Mouse (Mus musculus): ENCODE measurements around the gene Arhgap1. TPM values are rescaled to one million over a fixed set of nuclear protein-coding genes. Genes with fewer than 3 reads are reported as not detected.
"Not testable (repeated sequence)": the region's sequence is repeated elsewhere in the genome, so short reads cannot be mapped to it uniquely, and the experiment has no call there.

Arhgap1 gene
- polyA plus RNA-seq (2015; fragmentation: Nextera tagmentation; extraction: Ambion mirVana), result 137 and 142 TPM in 2 replicates

GRCm38 (mm10) chr2:91649553-91650359 is at the start of gene Arhgap1, which contains the start of gene Zfp408:
Arhgap1 (plus strand) TSS chr2:91649860.
Zfp408 (minus strand) TSS chr2:91649791.
- Histone ChIP-seq H3K9me3 (ENCODE audit: low read length) (no peaks in the 10 kb centered on the region), H3K4me1 (ENCODE audit: insufficient read depth, low read length) (peaks cover 35% of the 10 kb centered on the region), H3K4me2 (replicated peaks; ENCODE audit: low read depth, low read length) (peak within 1 kb of the TSS; percentile 95), H3K9ac (replicated peaks; ENCODE audit: low read length) (peak within 1 kb of the TSS; percentile 88), H3K4me3 (ENCODE audit: low read length) (peak within 1 kb of the TSS; percentile 85), H3K36me3 (ENCODE audit: insufficient read depth, low read length) (peaks cover 41% of the 10 kb centered on the region), H3K27me3 (ENCODE audit: insufficient read depth, low read length) (no peaks in the 10 kb centered on the region), H3K27ac (ENCODE audit: low read length) (peak within 1 kb of the TSS; percentile 95)
- WGBS, result under 1% methylated on average over 44 of the region's 44 CpGs
- peak; percentile 89 for ATAC-seq (ENCODE audit: low FRiP score, low TSS enrichment)

DNA sequence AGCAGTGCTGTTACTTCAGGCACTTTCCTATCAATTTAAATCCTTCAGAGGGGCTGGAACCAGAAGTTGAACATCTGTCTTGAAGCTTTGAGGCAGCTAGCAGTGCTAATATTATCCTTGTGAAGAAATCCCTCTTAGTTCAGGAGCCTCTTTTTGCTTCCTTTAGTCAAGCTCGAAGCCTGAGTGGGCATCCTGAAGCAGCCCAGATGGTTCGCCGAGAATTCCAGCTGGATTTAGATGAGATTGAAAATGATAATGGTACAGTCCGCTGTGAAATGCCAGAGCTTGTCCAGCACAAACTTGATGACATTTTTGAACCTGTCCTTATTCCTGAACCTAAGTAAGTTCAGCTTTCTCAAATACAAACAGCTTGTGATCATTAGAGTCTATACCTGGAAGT is 49.2 kb upstream of the Arhgap1 start:
- Histone ChIP-seq H3K27ac (ENCODE audit: low read length) (no peak overlapping the region), H3K36me3 (ENCODE audit: insufficient read depth, low read length) (peaks cover 64% of the 10 kb centered on the region), H3K4me3 (ENCODE audit: low read length) (no peak overlapping the region), H3K9ac (replicated peaks; ENCODE audit: low read length) (no peak overlapping the region), H3K4me1 (ENCODE audit: insufficient read depth, low read length) (no peaks in the 10 kb centered on the region), H3K27me3 (ENCODE audit: insufficient read depth, low read length) (no peaks in the 10 kb centered on the region), H3K4me2 (replicated peaks; ENCODE audit: low read depth, low read length) (no peak overlapping the region), H3K9me3 (ENCODE audit: low read length) (no peaks in the 10 kb centered on the region)
- 96% methylated on average over 4 of the region's 4 CpGs for WGBS
- no peak for ATAC-seq (ENCODE audit: low FRiP score, low TSS enrichment)

- no peak overlapping the region for H3K9ac ChIP-seq (replicated peaks; ENCODE audit: low read length)
- no peak overlapping the region for H3K4me2 ChIP-seq (replicated peaks; ENCODE audit: low read depth, low read length)
- no peaks in the 10 kb centered on the region for H3K9me3 ChIP-seq (ENCODE audit: low read length)
- no peak for ATAC-seq (ENCODE audit: low FRiP score, low TSS enrichment)
- H3K4me3 ChIP-seq (ENCODE audit: low read length), result no peak overlapping the region
- H3K27ac ChIP-seq (ENCODE audit: low read length), result no peak overlapping the region
- H3K27me3 ChIP-seq (ENCODE audit: insufficient read depth, low read length), result no peaks in the 10 kb centered on the region
- H3K4me1 ChIP-seq (ENCODE audit: insufficient read depth, low read length), result no peaks in the 10 kb centered on the region
- WGBS, result 86% methylated on average over 4 of the region's 4 CpGs
- H3K36me3 ChIP-seq (ENCODE audit: insufficient read depth, low read length), result peaks cover 64% of the 10 kb centered on the region
These were observed 47.3 kb upstream of the Arhgap1 start for GRCm38 (mm10) chr2:91602389-91602788.

- not testable (repeated sequence) for H3K4me1 ChIP-seq (ENCODE audit: insufficient read depth, low read length); H3K4me3 ChIP-seq (ENCODE audit: low read length); H3K9me3 ChIP-seq (ENCODE audit: low read length); H3K4me2 ChIP-seq (replicated peaks; ENCODE audit: low read depth, low read length); H3K27ac ChIP-seq (ENCODE audit: low read length); ATAC-seq (ENCODE audit: low FRiP score, low TSS enrichment); H3K9ac ChIP-seq (replicated peaks; ENCODE audit: low read length); H3K27me3 ChIP-seq (ENCODE audit: insufficient read depth, low read length)
- H3K36me3 ChIP-seq (ENCODE audit: insufficient read depth, low read length), result peaks cover 41% of the 10 kb centered on the region
These were observed 40.3 kb upstream of the Arhgap1 start for GRCm38 (mm10) chr2:91609370-91609769.

- H3K36me3 ChIP-seq (ENCODE audit: insufficient read depth, low read length), result peaks cover 43% of the 10 kb centered on the region
- 90% methylated on average over 5 of the region's 5 CpGs for WGBS
These were observed 27.3 kb upstream of the Arhgap1 start for GRCm38 (mm10) chr2:91622356-91622755.

DNA sequence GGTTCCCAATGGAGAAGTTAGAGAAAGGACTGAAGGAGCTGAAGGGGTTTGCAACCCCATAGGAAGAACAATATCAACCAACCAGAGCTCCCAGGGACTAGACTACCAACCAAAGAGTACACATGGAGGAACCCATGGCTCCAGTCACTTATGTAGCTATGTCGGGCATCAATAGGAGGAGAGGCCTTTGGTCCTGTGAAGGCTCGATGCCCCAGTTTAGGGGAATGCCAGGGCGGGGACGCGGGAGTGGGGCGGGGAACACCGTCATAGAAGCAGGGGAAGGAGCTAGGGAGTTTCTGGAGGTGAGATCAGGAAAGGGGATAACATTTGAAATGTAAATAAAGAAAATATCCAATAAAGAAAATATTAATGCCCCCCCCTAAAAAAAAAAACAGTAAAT is 26.3 kb upstream of the Arhgap1 start:
- 91% methylated on average over 7 of the region's 7 CpGs for WGBS
- H3K27me3 ChIP-seq (ENCODE audit: insufficient read depth, low read length), result not testable (repeated sequence)
- H3K36me3 ChIP-seq (ENCODE audit: insufficient read depth, low read length), result peaks cover 33% of the 10 kb centered on the region

More at GRCm38 (mm10) chr2:91622356-91622755, 27.3 kb upstream of the Arhgap1 start:
- no peak for ATAC-seq (ENCODE audit: low FRiP score, low TSS enrichment)
- H3K4me1 ChIP-seq (ENCODE audit: insufficient read depth, low read length), result no peaks in the 10 kb centered on the region
- H3K4me2 ChIP-seq (replicated peaks; ENCODE audit: low read depth, low read length), result no peak overlapping the region
- no peak overlapping the region for H3K9ac ChIP-seq (replicated peaks; ENCODE audit: low read length)
- no peak overlapping the region for H3K27ac ChIP-seq (ENCODE audit: low read length)
- no peaks in the 10 kb centered on the region for H3K27me3 ChIP-seq (ENCODE audit: insufficient read depth, low read length)
- no peak overlapping the region for H3K4me3 ChIP-seq (ENCODE audit: low read length)
- no peaks in the 10 kb centered on the region for H3K9me3 ChIP-seq (ENCODE audit: low read length)

GRCm38 (mm10) chr2:91627486-91627885 is 22.2 kb upstream of the Arhgap1 start:
- Histone ChIP-seq H3K4me1 (ENCODE audit: insufficient read depth, low read length) (no peaks in the 10 kb centered on the region), H3K27ac (ENCODE audit: low read length) (no peak overlapping the region), H3K9ac (replicated peaks; ENCODE audit: low read length) (no peak overlapping the region), H3K9me3 (ENCODE audit: low read length) (no peaks in the 10 kb centered on the region), H3K36me3 (ENCODE audit: insufficient read depth, low read length) (peaks cover 2% of the 10 kb centered on the region), H3K27me3 (ENCODE audit: insufficient read depth, low read length) (no peaks in the 10 kb centered on the region), H3K4me2 (replicated peaks; ENCODE audit: low read depth, low read length) (no peak overlapping the region), H3K4me3 (ENCODE audit: low read length) (no peak overlapping the region)
- 75% methylated on average over 5 of the region's 5 CpGs for WGBS
- ATAC-seq (ENCODE audit: low FRiP score, low TSS enrichment), result no peak

More for the DNA sequence above, 26.3 kb upstream of the Arhgap1 start:
- H3K9ac ChIP-seq (replicated peaks; ENCODE audit: low read length); H3K4me3 ChIP-seq (ENCODE audit: low read length); ATAC-seq (ENCODE audit: low FRiP score, low TSS enrichment); H3K27ac ChIP-seq (ENCODE audit: low read length); H3K9me3 ChIP-seq (ENCODE audit: low read length); H3K4me2 ChIP-seq (replicated peaks; ENCODE audit: low read depth, low read length); H3K4me1 ChIP-seq (ENCODE audit: insufficient read depth, low read length): not testable (repeated sequence)

DNA sequence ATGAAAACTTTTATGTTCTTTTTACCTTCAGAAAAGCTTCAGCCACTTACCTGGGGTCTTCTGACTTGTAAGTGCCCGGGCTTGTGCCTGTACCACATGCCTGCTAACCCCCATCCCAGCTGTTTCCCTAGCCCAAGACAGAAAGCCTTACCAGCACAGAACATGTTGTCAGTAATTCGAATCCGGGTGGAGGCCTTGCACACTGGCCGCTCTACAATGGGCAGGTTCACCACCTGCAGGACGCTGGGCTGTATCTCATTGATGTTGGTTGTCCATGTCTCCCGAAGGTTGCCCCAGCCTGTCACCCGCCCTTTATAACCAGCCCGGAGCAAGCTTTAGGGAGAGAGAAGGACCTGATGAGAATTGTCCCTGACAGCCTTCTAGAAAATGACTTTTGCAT is 21.5 kb upstream of the Arhgap1 start:
- Histone ChIP-seq H3K4me3 (ENCODE audit: low read length) (no peak overlapping the region), H3K9ac (replicated peaks; ENCODE audit: low read length) (no peak overlapping the region), H3K9me3 (ENCODE audit: low read length) (no peaks in the 10 kb centered on the region), H3K27me3 (ENCODE audit: insufficient read depth, low read length) (no peaks in the 10 kb centered on the region), H3K4me2 (replicated peaks; ENCODE audit: low read depth, low read length) (no peak overlapping the region), H3K4me1 (ENCODE audit: insufficient read depth, low read length) (no peaks in the 10 kb centered on the region), H3K27ac (ENCODE audit: low read length) (no peak overlapping the region), H3K36me3 (ENCODE audit: insufficient read depth, low read length) (no peaks in the 10 kb centered on the region)
- ATAC-seq (ENCODE audit: low FRiP score, low TSS enrichment), result no peak
- WGBS, result 89% methylated on average over 8 of the region's 8 CpGs

DNA sequence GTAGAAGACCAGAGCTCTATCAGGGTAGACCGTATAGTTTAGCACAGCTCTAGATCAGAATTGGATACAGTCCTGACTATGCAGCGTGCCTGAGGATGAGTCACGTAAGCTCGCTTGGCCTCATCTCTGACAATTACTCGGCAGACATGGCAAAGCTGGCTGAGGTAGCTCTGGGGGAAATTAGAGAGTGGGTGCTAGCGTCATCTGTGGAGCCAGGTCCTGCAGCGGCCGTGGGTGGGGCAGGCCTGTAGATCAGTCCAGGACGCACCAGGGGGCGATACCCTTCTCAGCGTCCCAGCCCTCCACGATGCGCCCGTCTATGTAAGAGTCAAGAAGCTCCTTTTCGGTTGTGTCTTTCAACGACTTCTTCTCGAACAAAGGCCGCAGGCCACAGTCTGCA is 20.0 kb upstream of the Arhgap1 start:
- no peak overlapping the region for H3K9ac ChIP-seq (replicated peaks; ENCODE audit: low read length)
- no peaks in the 10 kb centered on the region for H3K36me3 ChIP-seq (ENCODE audit: insufficient read depth, low read length)
- ATAC-seq (ENCODE audit: low FRiP score, low TSS enrichment), result no peak

DNA sequence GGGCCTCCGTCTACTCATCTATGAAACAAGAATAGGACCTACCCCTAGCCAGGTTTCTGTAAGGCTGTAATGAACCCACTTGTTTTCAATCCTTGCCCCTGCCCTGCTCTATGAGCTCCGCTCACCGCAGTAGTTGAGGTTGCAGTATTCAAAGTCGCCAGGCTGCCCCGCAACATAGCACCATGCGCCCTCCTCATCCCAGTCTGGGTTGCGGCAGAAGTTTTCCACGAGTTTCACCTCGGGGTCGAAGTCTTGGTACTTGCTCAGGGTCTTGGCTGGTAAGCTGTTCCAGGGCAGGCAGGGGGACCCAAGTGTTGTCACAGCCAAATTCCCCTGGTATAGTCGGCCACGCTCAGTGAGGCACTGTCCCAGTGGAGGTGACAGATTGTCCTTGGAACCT is 19.3 kb upstream of the Arhgap1 start:
- 91% methylated on average over 12 of the region's 12 CpGs for WGBS
- ATAC-seq (ENCODE audit: low FRiP score, low TSS enrichment), result no peak
- H3K4me2 ChIP-seq (replicated peaks; ENCODE audit: low read depth, low read length), result no peak overlapping the region

More for the DNA sequence above, 20.0 kb upstream of the Arhgap1 start:
- no peaks in the 10 kb centered on the region for H3K9me3 ChIP-seq (ENCODE audit: low read length)
- no peaks in the 10 kb centered on the region for H3K27me3 ChIP-seq (ENCODE audit: insufficient read depth, low read length)
- no peak overlapping the region for H3K27ac ChIP-seq (ENCODE audit: low read length)
- H3K4me2 ChIP-seq (replicated peaks; ENCODE audit: low read depth, low read length), result no peak overlapping the region
- 82% methylated on average over 18 of the region's 18 CpGs for WGBS
- H3K4me1 ChIP-seq (ENCODE audit: insufficient read depth, low read length), result no peaks in the 10 kb centered on the region
- H3K4me3 ChIP-seq (ENCODE audit: low read length), result no peak overlapping the region

More for the DNA sequence above, 19.3 kb upstream of the Arhgap1 start:
- H3K9ac ChIP-seq (replicated peaks; ENCODE audit: low read length), result no peak overlapping the region
- H3K27ac ChIP-seq (ENCODE audit: low read length), result no peak overlapping the region
- H3K9me3 ChIP-seq (ENCODE audit: low read length), result no peaks in the 10 kb centered on the region
- H3K4me1 ChIP-seq (ENCODE audit: insufficient read depth, low read length), result no peaks in the 10 kb centered on the region
- H3K4me3 ChIP-seq (ENCODE audit: low read length), result no peak overlapping the region
- no peaks in the 10 kb centered on the region for H3K36me3 ChIP-seq (ENCODE audit: insufficient read depth, low read length)
- no peaks in the 10 kb centered on the region for H3K27me3 ChIP-seq (ENCODE audit: insufficient read depth, low read length)
